8 mouse cellular contexts compared by ENCODE assay signal in the genomic region with DNA sequence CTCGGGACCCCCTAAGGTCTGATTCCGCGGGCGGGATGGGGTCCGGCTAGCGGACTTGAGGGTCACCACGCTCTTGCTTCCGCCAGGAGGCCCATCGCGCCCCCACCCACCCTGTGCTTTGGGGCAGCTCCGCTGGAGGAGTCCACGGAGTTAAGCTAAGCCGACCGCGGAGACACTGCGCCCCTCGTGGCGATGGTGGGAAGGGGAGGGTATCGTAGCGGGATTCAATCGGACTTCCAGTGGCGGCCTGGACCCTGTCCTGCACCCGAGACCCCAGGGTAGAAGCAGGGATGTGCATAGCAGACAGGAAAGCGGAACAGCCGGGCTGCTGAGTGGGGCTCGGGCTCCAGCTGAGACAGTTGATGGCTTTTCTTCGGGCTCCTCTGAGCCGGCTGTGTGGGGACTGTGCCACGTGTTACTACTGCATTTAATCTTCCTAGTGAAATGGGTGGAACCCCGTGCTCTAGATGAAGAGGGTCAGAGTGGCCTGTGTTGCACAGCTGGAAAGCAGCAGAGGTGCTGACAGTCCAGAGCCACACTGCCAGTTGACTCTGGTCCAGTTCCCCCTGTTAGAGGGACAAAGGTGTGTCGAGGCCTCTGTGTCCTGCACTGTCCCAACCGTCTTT. TPM values are rescaled to one million over a fixed set of nuclear protein-coding genes. Genes with fewer than 3 reads are reported as not detected.
DNase-seq lines count a peak whose midpoint lies in the region; ATAC-seq and TF ChIP-seq lines count a peak whose summit lies in the region.

No protein-coding gene starts in this region.

- no peak for TF ChIP-seq POLR2A in myocyte (IDR thresholded peaks at IDR 0.05; ENCODE audit: insufficient read length, low read depth)
- no peak for TF ChIP-seq POLR2A in testis, adult 2 months (IDR thresholded peaks at IDR 0.05; ENCODE audit: control insufficient read depth, low read depth, low read length)

- H3K4me2 ChIP-seq in embryonic facial prominence, embryonic 13.5 days = peak overlapping the region; percentile 97
- peak overlapping the region; percentile 98 for H3K4me2 ChIP-seq in kidney, embryonic 15.5 days
- H3K4me2 ChIP-seq in liver, embryonic 11.5 days = peak overlapping the region; percentile 81
- H3K4me2 ChIP-seq in myocyte (ENCODE audit: low read depth) = peak overlapping the region; percentile 89

- H3K27me3 ChIP-seq in embryonic facial prominence, embryonic 13.5 days = peaks cover 63% of the 10 kb centered on the region
- peaks cover 76% of the 10 kb centered on the region for H3K27me3 ChIP-seq in heart, embryonic 10.5 days (ENCODE audit: insufficient read depth, poor library complexity, severe bottlenecking)
- H3K27me3 ChIP-seq in kidney, embryonic 15.5 days = peaks cover 58% of the 10 kb centered on the region
- peaks cover 69% of the 10 kb centered on the region for H3K27me3 ChIP-seq in liver, embryonic 11.5 days (replicated peaks; ENCODE audit: control insufficient read depth, insufficient read depth, low read length)
- H3K27me3 ChIP-seq in myocyte (ENCODE audit: control insufficient read depth, insufficient read depth, insufficient read length) = no peaks in the 10 kb centered on the region
- H3K27me3 ChIP-seq in testis, adult 2 months (ENCODE audit: control insufficient read depth, insufficient read depth, low read length) = no peaks in the 10 kb centered on the region

- peak; percentile 61; the same call in 1 of the 2 replicates for TF ChIP-seq CTCF in testis, adult 2 months (IDR thresholded peaks at IDR 0.05; ENCODE audit: control insufficient read depth, insufficient read depth, insufficient replicate concordance, low read depth, low read length)

- 5% methylated on average over 32 of the region's 32 CpGs for WGBS in embryonic facial prominence, embryonic 13.5 days
- 5% methylated on average over 32 of the region's 32 CpGs for WGBS in heart, embryonic 10.5 days
- WGBS in kidney, embryonic 15.5 days = 4% methylated on average over 32 of the region's 32 CpGs
- 6% methylated on average over 32 of the region's 32 CpGs for WGBS in liver, embryonic 11.5 days

- no peaks in the 10 kb centered on the region for H3K36me3 ChIP-seq in embryonic facial prominence, embryonic 13.5 days
- H3K36me3 ChIP-seq in heart, embryonic 10.5 days = no peaks in the 10 kb centered on the region
- no peaks in the 10 kb centered on the region for H3K36me3 ChIP-seq in kidney, embryonic 15.5 days
- H3K36me3 ChIP-seq in liver, embryonic 11.5 days (ENCODE audit: control insufficient read depth, insufficient read depth, low read length) = no peaks in the 10 kb centered on the region
- H3K36me3 ChIP-seq in myocyte (ENCODE audit: control insufficient read depth, insufficient read depth) = no peaks in the 10 kb centered on the region
- H3K36me3 ChIP-seq in testis, adult 2 months (ENCODE audit: control insufficient read depth, insufficient read depth, low read length) = no peaks in the 10 kb centered on the region

- H3K4me3 ChIP-seq in embryonic facial prominence, embryonic 13.5 days = peak overlapping the region; percentile 62
- H3K4me3 ChIP-seq in heart, embryonic 10.5 days = peak overlapping the region; percentile 73
- H3K4me3 ChIP-seq in kidney, embryonic 15.5 days (replicated peaks) = peak overlapping the region; percentile 59
- peak overlapping the region; percentile 54 for H3K4me3 ChIP-seq in liver, embryonic 11.5 days (ENCODE audit: low read depth, low read length)
- peak overlapping the region; percentile 50 for H3K4me3 ChIP-seq in myocyte
- H3K4me3 ChIP-seq in testis, adult 2 months (ENCODE audit: control insufficient read depth, low read depth, low read length) = peak overlapping the region; percentile 43

- peak overlapping the region; percentile 21 for H3ac ChIP-seq in myocyte (ENCODE audit: control insufficient read depth, insufficient read length)

- peak overlapping the region; percentile 78 for H3K9ac ChIP-seq in embryonic facial prominence, embryonic 13.5 days
- H3K9ac ChIP-seq in kidney, embryonic 15.5 days = peak overlapping the region; percentile 63
- no peak overlapping the region for H3K9ac ChIP-seq in liver, embryonic 11.5 days (ENCODE audit: low read depth, low read length)

- intact Hi-C loops in heart, postnatal 25 days (cut with DNase I) = loop anchor here (1.0 kb wide), 1 partner anchor 68 kb away; no protein-coding TSS in a partner anchor

- ATAC-seq in embryonic facial prominence, embryonic 13.5 days (ENCODE audit: insufficient number of reproducible peaks, insufficient read depth, low FRiP score, low TSS enrichment, low read depth) = no peak
- ATAC-seq in kidney, embryonic 15.5 days (replicated peaks; ENCODE audit: low FRiP score) = peak; percentile 62
- peak; percentile 35; the same call in 1 of the 2 replicates for ATAC-seq in liver, embryonic 11.5 days (replicated peaks; ENCODE audit: low FRiP score)

- peaks cover 46% of the 10 kb centered on the region for H3K79me2 ChIP-seq in myocyte (ENCODE audit: control insufficient read depth, insufficient read depth)

- peaks cover 34% of the 10 kb centered on the region for H3K4me1 ChIP-seq in embryonic facial prominence, embryonic 13.5 days
- peaks cover 72% of the 10 kb centered on the region for H3K4me1 ChIP-seq in heart, embryonic 10.5 days
- peaks cover 28% of the 10 kb centered on the region for H3K4me1 ChIP-seq in kidney, embryonic 15.5 days
- H3K4me1 ChIP-seq in liver, embryonic 11.5 days (replicated peaks; ENCODE audit: control insufficient read depth, insufficient read depth, low read length) = peaks cover 2% of the 10 kb centered on the region; the same call in 1 of the 2 replicates
- H3K4me1 ChIP-seq in testis, adult 2 months (ENCODE audit: control insufficient read depth, insufficient read depth, low read length) = peaks cover 9% of the 10 kb centered on the region

- peak; percentile 96 for DNase-seq in heart, adult 11 months
- no peak for DNase-seq in heart, postnatal 25 days (ENCODE audit: low spot score)
- DNase-seq in heart, embryonic 10.5 days (ENCODE audit: low spot score) = peak; percentile 85
- peak; percentile 78 for DNase-seq in liver, embryonic 11.5 days (ENCODE audit: low spot score)

- peak overlapping the region; percentile 55; the same call in 1 of the 2 replicates for H3K27ac ChIP-seq in embryonic facial prominence, embryonic 13.5 days
- peak overlapping the region; percentile 87 for H3K27ac ChIP-seq in heart, embryonic 10.5 days
- no peak overlapping the region for H3K27ac ChIP-seq in kidney, embryonic 15.5 days
- no peak overlapping the region for H3K27ac ChIP-seq in liver, embryonic 11.5 days (ENCODE audit: low read depth, low read length)
- no peak overlapping the region for H3K27ac ChIP-seq in testis, adult 2 months (ENCODE audit: control insufficient read depth, insufficient read depth, low read depth, low read length)

- H3K9me3 ChIP-seq in embryonic facial prominence, embryonic 13.5 days = no peaks in the 10 kb centered on the region
- no peaks in the 10 kb centered on the region for H3K9me3 ChIP-seq in heart, embryonic 10.5 days
- H3K9me3 ChIP-seq in kidney, embryonic 15.5 days (replicated peaks) = no peaks in the 10 kb centered on the region
- no peaks in the 10 kb centered on the region for H3K9me3 ChIP-seq in liver, embryonic 11.5 days (ENCODE audit: control insufficient read depth, low read length)

TF ChIP-seq in myocyte, 11 proteins besides CTCF, POLR2A, EP300 and RAD21:
- no peak for TF ChIP-seq E2F4 (IDR thresholded peaks at IDR 0.05; ENCODE audit: insufficient read depth)
- no peak for TF ChIP-seq USF1 (IDR thresholded peaks at IDR 0.05; ENCODE audit: low read depth)
- peak in 1 of 3 experiments; percentile 3 for TF ChIP-seq MYOD1 (IDR thresholded peaks at IDR 0.05; ENCODE audit: control insufficient read depth in 1 of 3, insufficient read length in 2 of 3, low read depth in 2 of 3)
- no peak for TF ChIP-seq TCF3 (IDR thresholded peaks at IDR 0.05; ENCODE audit: insufficient read length, low read depth)

RNA-seq across cellular contexts. Expression of a gene that starts 51.1 kb away (rescaled TPM):
- 10 to 100 TPM; 21.3 to 22.6 TPM for total RNA-seq in heart, postnatal 25 days (2021)
- 1.7 and 1.8 TPM in 2 replicates for polyA plus RNA-seq in embryonic facial prominence, embryonic 13.5 days (2015; fragmentation: Nextera tagmentation; extraction: Ambion mirVana)
- 5.7 and 12.8 TPM in 2 replicates for polyA plus RNA-seq in heart, embryonic 10.5 days (2016; fragmentation: Nextera tagmentation; extraction: Ambion mirVana)
- 2.2 and 2.4 TPM in 2 replicates for polyA plus RNA-seq in kidney, embryonic 15.5 days (2015; fragmentation: Nextera tagmentation; extraction: Ambion mirVana)
- polyA plus RNA-seq in liver, embryonic 11.5 days (2014; fragmentation: Nextera tagmentation; extraction: Ambion mirVana) = 22.7 and 26.5 TPM in 2 replicates
- polyA plus RNA-seq in myocyte (2012; fragmentation: generic; extraction: Trizol) = 22.6 TPM
- 35.2 and 35.7 TPM in 2 replicates for polyA plus RNA-seq in testis, adult 2 months (2012; rRNA removed)

Comparison
In these comparisons a context has a peak if more than half of its experiments do, and no peak if none do; other contexts are left out.
1. H3K27ac ChIP-seq: peak in embryonic facial prominence, embryonic 13.5 days (single experiment) and heart, embryonic 10.5 days (single experiment); none in kidney, embryonic 15.5 days (single experiment), liver, embryonic 11.5 days (single experiment) and testis, adult 2 months (single experiment).
2. Peak in every context shown above with its lines, with median percentiles within 50 percentile points of each other: H3K4me2 ChIP-seq and H3K4me3 ChIP-seq.